8 mouse cellular contexts compared by ENCODE assay signal in the genomic region with DNA sequence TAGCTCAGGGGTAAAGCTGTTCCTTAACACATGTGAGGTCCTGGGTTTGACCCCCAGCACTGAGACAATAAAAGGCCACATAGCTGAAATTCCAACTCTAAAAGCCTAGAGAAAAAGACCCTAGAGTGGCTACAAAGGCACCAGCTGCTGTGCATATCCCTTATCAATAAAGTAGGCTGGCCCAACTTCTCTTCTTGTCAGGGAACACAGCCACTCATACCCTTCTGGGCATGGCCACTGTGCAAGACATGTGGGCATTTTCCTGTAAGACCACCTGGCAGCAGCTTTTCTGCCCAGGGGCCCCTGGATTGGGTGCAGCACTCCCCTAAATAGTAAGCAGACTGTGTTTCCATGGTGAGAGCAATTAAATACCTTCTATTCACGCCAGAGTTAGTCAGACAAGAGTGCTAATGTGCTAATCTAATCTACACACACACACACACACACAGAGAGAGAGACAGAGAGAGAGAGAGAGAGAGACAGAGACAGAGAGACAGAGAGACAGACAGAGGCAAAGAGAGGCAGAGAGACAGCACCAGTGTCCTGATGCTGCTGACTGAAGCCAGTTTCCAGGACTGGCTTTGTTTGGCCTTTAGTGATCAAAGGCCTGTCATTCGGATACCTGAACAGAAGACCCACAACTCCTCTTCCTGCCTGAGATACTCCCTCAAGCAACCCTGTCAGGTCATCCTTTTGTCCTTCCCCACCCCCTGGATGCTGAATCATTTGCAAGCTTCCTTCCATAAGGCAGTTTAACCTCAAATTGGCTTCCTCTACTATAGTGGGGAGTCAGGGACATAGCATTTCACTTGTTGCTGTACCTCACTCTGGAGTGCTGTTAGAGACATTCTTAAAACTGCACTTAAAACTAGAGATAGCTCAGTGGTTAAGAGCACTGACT. TPM values are rescaled to one million over a fixed set of nuclear protein-coding genes. Genes with fewer than 3 reads are reported as not detected.
DNase-seq lines count a peak whose midpoint lies in the region; ATAC-seq lines count a peak whose summit lies in the region.

No protein-coding gene starts in this region.

- H3K9me3 ChIP-seq in heart, embryonic 15.5 days (replicated peaks) = no peaks in the 10 kb centered on the region
- no peaks in the 10 kb centered on the region for H3K9me3 ChIP-seq in intestine, embryonic 14.5 days (ENCODE audit: control insufficient read depth, low read length)

- H3K27me3 ChIP-seq in heart, embryonic 15.5 days = no peaks in the 10 kb centered on the region
- H3K27me3 ChIP-seq in intestine, embryonic 14.5 days (replicated peaks; ENCODE audit: control insufficient read depth, insufficient read depth, low read length) = no peaks in the 10 kb centered on the region

- H3K9ac ChIP-seq in heart, embryonic 15.5 days = peak overlapping the region; percentile 33; the same call in 1 of the 2 replicates
- H3K9ac ChIP-seq in intestine, embryonic 14.5 days (ENCODE audit: low read length) = 0 out of 2 replicates have a peak overlapping the region, but pooled peaks have one; percentile 8

- 0 out of 2 replicates have a peak, but pooled peaks cover 3% of the 10 kb centered on the region for H3K36me3 ChIP-seq in heart, embryonic 15.5 days
- H3K36me3 ChIP-seq in intestine, embryonic 14.5 days (ENCODE audit: control insufficient read depth, insufficient read depth, low read length) = 0 out of 2 replicates have a peak, but pooled peaks cover 16% of the 10 kb centered on the region

- ATAC-seq in heart, embryonic 15.5 days (replicated peaks; ENCODE audit: insufficient number of reproducible peaks, insufficient read depth, low FRiP score, low read depth) = 0 out of 2 replicates have a peak, but pooled peaks have one; percentile 19
- ATAC-seq in intestine, embryonic 14.5 days (replicated peaks; ENCODE audit: low FRiP score, low TSS enrichment, low read depth) = no peak

- H3K4me2 ChIP-seq in heart, embryonic 15.5 days = peak overlapping the region; percentile 24
- H3K4me2 ChIP-seq in intestine, embryonic 14.5 days (ENCODE audit: low read length) = no peak overlapping the region

- DNase-seq in heart, postnatal 25 days (ENCODE audit: low spot score) = no peak
- DNase-seq in embryo, embryonic 10 days (ENCODE audit: low spot score) = peak; percentile 77
- DNase-seq in intestine, embryonic 14.5 days (ENCODE audit: low spot score) = no peak
- DNase-seq in neural tube, embryonic 10.5 days (ENCODE audit: extremely low spot score, low spot score) = peak; percentile 52
- DNase-seq in natural killer cell, adult 2 months (ENCODE audit: low spot score in 2 of 2) = no peak
- no peak for DNase-seq in cerebellum, postnatal 14 days
- DNase-seq in frontal cortex, postnatal 14 days (ENCODE audit: low spot score in 2 of 2) = no peak

- peaks cover 97% of the 10 kb centered on the region for H3K4me1 ChIP-seq in heart, embryonic 15.5 days (replicated peaks)
- peaks cover 80% of the 10 kb centered on the region for H3K4me1 ChIP-seq in intestine, embryonic 14.5 days (replicated peaks; ENCODE audit: control insufficient read depth, insufficient read depth, low read length)

- H3K4me3 ChIP-seq in heart, embryonic 15.5 days = no peak overlapping the region
- H3K4me3 ChIP-seq in intestine, embryonic 14.5 days (ENCODE audit: low read depth, low read length) = no peak overlapping the region

- WGBS in heart, embryonic 15.5 days = 8% methylated on average over 2 of the region's 2 CpGs
- WGBS in intestine, embryonic 14.5 days = 17% methylated on average over 2 of the region's 2 CpGs

- intact Hi-C loops in heart, postnatal 25 days (cut with DNase I) = loop anchor here (2.0 kb wide), 1 partner anchor 23 kb away; no protein-coding TSS in a partner anchor

- peak overlapping the region; percentile 97 for H3K27ac ChIP-seq in heart, embryonic 15.5 days
- H3K27ac ChIP-seq in intestine, embryonic 14.5 days (ENCODE audit: low read depth) = peak overlapping the region; percentile 66

RNA-seq across cellular contexts. Expression of a gene that starts 8.4 kb away (rescaled TPM):
- polyA plus RNA-seq in heart, embryonic 15.5 days (2015; fragmentation: Nextera tagmentation; extraction: Ambion mirVana) = 236 and 281 TPM in 2 replicates
- total RNA-seq in heart, postnatal 25 days (2021) = 100 to 1,000 TPM in 1 of 2 experiments, 10 to 100 TPM in 1; 77.0 to 101 TPM
- 298 and 300 TPM in 2 replicates for polyA plus RNA-seq in intestine, embryonic 14.5 days (2014; fragmentation: Nextera tagmentation; extraction: Ambion mirVana)

RNA-seq across cellular contexts. Expression of a gene that starts 27.9 kb away (rescaled TPM):
- polyA plus RNA-seq in heart, embryonic 15.5 days (2015; fragmentation: Nextera tagmentation; extraction: Ambion mirVana) = 239 and 261 TPM in 2 replicates
- total RNA-seq in heart, postnatal 25 days (2021) = 100 to 1,000 TPM; 148 to 164 TPM
- 444 and 452 TPM in 2 replicates for polyA plus RNA-seq in intestine, embryonic 14.5 days (2014; fragmentation: Nextera tagmentation; extraction: Ambion mirVana)

RNA-seq across cellular contexts. Expression of a gene that starts 28.1 kb away (rescaled TPM):
- 2.8 and 7.6 TPM in 2 replicates for polyA plus RNA-seq in heart, embryonic 15.5 days (2015; fragmentation: Nextera tagmentation; extraction: Ambion mirVana)
- total RNA-seq in heart, postnatal 25 days (2021) = 1 to 10 TPM in 1 of 2 experiments, under 1 TPM in 1; 0.44 to 1.3 TPM
- polyA plus RNA-seq in intestine, embryonic 14.5 days (2014; fragmentation: Nextera tagmentation; extraction: Ambion mirVana) = 10.0 and 11.6 TPM in 2 replicates

Comparison
In these comparisons a context has a peak if more than half of its experiments do, and no peak if none do; other contexts are left out.
1. DNase-seq: peak in embryo, embryonic 10 days (single experiment) and neural tube, embryonic 10.5 days (single experiment); none in heart, postnatal 25 days (single experiment), intestine, embryonic 14.5 days (single experiment), natural killer cell, adult 2 months (0 of 2), cerebellum, postnatal 14 days (0 of 2) and frontal cortex, postnatal 14 days (0 of 2).